Mouse (Mus musculus): ENCODE measurements around the gene Slc9a9. TPM values are rescaled to one million over a fixed set of nuclear protein-coding genes. Genes with fewer than 3 reads are reported as not detected.

Slc9a9 gene
- polyA plus RNA-seq, 1 experiment from 2014 or later = 2.2 TPM

DNA sequence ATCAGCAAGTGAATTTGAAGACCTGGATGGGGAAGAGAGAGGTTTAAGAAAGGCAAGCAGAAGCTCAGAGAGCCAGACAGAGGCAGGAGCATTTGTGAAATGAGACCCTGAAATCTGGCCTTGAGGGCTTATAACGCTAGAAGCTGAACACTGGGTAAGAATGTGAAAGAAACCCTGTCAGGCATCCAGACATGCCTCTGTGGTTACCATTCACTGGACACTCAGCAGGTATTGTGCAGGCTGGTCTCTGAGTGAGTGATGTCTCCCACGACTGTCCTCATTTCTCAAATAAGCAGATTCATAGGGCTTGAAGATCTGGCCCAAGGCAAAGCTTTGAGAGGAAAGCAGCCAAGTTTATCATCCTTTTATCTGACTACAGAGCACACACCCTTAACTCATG lies 596.5 kb downstream of the Slc9a9 start:
- Histone ChIP-seq H3K27me3 (no peaks in the 10 kb centered on the region), H3K9me3 (replicated peaks) (no peaks in the 10 kb centered on the region), H3K4me3 (no peak overlapping the region), H3K9ac (no peak overlapping the region), H3K36me3 (ENCODE audit: poor library complexity, severe bottlenecking) (no peaks in the 10 kb centered on the region), H3K27ac (no peak overlapping the region), H3K4me1 (peaks cover 9% of the 10 kb centered on the region), H3K4me2 (no peak overlapping the region)
- no peak for ATAC-seq
- 63% methylated on average over 2 of the region's 2 CpGs for WGBS

DNA sequence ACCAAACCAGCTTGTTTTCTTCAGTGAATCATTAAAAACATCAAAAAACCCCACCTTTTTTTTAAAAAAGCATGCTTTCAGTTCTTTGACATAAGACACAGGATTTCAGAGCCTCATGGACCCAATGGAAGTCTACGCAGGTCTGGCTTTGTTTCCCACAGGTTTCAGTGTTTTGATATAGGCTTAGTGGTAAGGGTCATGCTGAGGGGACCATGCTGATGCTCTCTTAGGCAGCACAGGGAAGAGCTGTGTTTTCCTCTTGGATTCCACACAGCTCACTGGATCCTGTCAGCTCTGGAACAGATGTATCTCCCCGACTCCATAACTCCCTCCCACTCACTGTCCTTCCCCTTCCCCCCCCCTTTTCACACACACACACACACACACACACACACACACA lies 597.2 kb downstream of the Slc9a9 start:
- Histone ChIP-seq H3K9me3 (replicated peaks) (no peaks in the 10 kb centered on the region), H3K36me3 (ENCODE audit: poor library complexity, severe bottlenecking) (no peaks in the 10 kb centered on the region), H3K4me2 (no peak overlapping the region), H3K27me3 (no peaks in the 10 kb centered on the region), H3K4me1 (peaks cover 9% of the 10 kb centered on the region), H3K27ac (no peak overlapping the region), H3K9ac (no peak overlapping the region), H3K4me3 (no peak overlapping the region)
- 79% methylated on average over 2 of the region's 2 CpGs for WGBS
- no peak for ATAC-seq

GRCm38 (mm10) chr9:95279590-95280344 lies 610.1 kb downstream of the Slc9a9 start:
- no peak overlapping the region for H3K27ac ChIP-seq
- no peaks in the 10 kb centered on the region for H3K9me3 ChIP-seq (replicated peaks)
- H3K4me3 ChIP-seq = no peak overlapping the region
- ATAC-seq = 0 out of 2 replicates have a peak, but pooled peaks have one; percentile 45
- H3K4me1 ChIP-seq = no peaks in the 10 kb centered on the region
- no peaks in the 10 kb centered on the region for H3K36me3 ChIP-seq (ENCODE audit: poor library complexity, severe bottlenecking)
- no peaks in the 10 kb centered on the region for H3K27me3 ChIP-seq
- 79% methylated on average over 10 of the region's 10 CpGs for WGBS
- no peak overlapping the region for H3K4me2 ChIP-seq
- no peak overlapping the region for H3K9ac ChIP-seq

Small RNA genes lying within 50 kb of the gene (microRNA-seq; reads per million reads assigned to microRNA genes)
- not detected for gene Mir7656

Other genes with a start within 250 kb of the Slc9a9 start
- gene 1190002N15Rik, start 131.8 kb upstream of the Slc9a9 start, polyA plus RNA-seq (2015; fragmentation: Nextera tagmentation; extraction: Ambion mirVana) = 4.3 and 4.4 TPM in 2 replicates